Mouse (Mus musculus) lung, postnatal 4 days (tissue): ENCODE measurements around the gene Tspan14.

ENCODE experiments used
- DNase-seq, 2 experiments: peaks; one replicate each; pipeline ENCODE4 v3.0.0; 2021

Tspan14 gene

DNA sequence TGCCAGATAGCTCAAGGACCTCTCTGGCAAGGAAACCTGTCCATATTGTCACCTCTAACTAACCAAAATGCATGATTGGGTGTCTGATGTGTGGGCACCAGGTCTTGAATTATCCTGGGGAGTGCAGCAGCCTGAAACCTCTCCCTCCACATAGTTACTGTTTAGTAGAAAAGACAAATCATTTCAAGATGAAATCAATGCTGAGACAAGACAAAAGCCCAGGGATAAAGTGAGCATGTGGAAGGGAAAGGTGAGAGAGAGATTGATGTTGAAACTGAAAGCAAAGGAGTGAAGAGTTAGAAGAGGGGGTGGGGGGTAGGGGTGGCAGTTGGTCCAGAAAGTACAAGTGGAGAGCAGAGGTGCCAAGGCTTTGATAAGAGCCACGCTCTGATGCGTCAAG, 1.4 kb upstream of the Tspan14 start:
- no peak for DNase-seq

DNA sequence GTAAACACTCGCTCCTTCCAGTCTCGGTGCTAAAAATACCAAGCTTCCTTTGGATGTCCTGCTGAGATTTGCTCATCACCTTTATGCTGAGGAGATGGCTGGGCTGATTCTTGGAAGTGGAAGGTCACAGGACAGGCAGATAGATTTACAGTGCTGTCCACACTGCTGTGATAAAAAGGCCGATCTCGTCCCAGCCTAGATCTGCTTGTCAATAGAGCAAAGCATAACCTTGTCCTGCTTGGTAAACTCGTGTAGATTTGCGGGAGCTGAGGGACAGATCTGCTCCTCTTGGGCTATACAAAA, 942 bp upstream of the Tspan14 start:
- no peak for DNase-seq

DNA sequence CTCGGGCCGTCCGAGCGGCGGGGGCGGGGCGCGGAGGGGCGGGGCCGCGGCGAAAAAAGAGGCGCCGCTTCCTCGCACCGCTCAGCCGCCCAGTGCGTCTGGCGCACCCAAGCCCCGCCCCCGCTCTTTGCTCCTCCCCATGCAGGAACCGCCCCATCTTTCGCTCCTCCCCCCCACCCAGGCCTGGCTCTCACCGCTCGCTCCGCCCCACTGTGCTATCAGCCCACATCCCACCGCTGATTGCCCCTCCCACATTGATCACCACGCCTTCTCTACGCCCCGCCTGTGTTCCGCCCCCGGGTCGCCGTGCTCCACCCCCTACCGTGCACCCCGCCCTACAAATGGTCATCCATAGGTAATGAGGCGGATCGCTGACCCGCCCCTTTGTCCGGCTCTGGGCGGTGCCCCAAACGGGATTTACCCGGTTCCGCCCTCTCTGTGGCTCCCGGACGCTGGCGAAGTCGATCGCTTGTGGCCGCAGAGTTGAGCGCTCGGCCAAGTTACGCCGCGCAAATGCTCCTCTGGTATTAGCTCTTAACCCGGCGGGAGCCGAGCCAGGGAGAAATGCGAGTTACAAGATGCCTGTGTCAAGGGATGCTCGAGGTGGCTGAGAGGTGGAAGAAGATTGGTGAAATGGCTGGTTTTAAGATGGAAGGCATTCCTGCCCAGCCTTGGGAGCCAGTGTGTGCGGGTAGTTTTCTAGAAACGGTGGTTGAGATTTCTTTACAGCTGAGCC, 423 bp upstream of the Tspan14 start:
- peak; percentile 98 to 99 for DNase-seq

DNA sequence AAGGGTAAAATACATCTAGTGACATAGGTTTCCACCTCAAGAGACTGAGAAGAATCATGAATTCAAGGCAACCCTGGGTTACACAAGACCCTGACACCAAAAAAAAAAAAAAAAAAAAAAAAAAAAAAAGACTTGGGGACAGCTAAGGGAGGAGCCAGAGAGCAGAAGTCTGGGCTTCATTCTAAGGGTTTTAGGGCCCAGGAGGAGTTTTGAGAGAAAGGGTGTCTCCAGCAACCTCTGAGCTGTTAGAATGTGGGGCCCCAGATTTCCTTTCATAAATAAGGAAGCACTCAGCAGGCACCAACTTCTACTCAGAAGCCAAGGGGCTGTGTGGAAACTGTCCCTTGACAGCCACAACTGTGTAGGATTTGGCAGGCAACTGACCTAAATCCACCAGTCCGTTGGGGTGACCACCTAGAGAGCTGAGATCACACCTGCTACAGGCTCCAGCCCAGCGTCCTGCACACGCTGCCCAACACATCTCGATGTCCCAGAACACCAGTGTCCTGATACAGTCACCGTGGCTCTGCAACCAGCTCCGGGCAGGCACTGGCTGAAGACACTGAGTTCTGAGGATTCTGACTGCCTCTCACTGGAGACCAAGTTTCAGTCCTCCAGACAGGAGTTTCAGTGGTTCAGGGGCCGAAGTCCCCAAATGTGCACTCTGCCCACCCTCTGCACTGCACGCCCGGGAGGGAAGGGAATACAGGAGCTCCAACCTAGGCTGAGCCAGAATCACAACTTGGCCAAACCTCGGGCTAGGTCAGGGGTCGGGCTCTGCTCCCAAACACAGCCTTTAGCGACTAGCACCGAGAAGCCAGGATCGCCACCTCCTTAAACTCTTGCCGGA, 875 bp downstream of the Tspan14 start:
- peak; percentile 42 to 54 for DNase-seq

DNA sequence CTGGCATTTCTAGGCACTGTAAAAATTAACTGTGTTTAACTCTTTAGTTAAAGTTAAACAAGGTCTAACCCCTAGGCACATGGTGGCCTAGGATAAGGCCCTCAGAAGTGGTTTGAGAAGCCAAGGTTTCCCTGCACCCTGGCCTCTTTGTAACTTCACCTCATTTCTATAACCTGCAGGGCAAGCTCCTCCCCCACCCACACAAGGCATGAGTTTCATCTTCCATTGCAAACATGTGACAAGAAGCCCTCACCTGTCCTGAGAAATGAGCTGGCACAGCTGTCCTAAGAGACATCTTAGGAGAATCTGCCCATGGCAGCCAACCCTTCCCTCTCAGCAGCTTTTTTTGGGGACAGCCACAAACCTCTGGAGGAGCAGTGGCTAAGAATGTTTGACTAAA, 1.7 kb downstream of the Tspan14 start:
- no peak for DNase-seq

DNA sequence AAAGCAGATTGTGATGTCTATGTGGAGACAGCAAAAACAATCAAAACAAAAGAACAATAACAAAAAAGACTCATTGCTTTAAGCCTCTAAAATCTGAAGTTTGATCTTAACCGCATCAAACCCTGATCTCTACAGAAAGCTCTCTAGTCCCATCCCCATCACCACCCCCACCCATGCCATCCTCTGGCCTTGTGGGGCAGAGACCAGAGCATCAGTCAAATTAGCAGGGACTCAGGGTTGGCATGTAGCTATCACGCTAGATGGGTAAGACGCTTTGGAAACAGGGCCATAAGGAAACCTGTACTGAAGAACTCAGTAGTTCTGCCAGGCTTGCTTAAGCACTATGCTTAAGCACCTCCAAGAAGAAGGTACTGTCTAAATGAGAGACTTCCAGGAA, 2.4 kb downstream of the Tspan14 start:
- no peak for DNase-seq

DNA sequence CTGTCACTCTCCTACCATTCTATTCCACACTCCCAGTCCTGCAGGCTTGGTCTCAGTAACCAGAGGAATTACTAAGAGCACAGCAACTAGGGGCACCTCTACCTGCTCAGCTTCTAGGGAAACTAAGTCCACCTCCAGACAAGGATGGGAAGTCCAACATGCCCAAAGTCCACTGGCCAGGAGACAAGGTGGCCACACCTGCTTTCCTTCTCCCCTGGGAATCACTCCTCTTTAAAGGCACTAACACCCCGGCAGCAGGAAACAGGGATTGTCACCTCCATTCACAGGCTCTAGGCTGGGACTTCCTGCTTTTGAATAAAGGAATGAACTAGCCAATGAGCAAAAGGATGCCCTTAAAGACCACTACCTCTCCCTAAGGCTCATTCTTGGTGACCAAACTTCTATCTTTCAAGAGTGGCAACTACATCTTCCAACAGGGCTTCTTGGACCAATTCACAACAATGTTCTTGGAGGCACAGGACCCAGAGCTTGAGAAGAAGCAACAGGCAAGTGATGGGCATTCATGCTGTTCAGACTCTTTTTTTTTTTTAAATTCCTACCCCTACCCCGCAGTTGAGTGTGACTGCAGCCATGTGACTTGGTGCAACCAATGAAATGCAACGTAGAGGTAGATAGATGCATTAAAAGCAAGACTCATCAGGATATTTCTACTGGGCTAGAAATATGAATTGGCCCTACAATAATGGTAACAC, 3.0 kb downstream of the Tspan14 start:
- DNase-seq = no peak

DNA sequence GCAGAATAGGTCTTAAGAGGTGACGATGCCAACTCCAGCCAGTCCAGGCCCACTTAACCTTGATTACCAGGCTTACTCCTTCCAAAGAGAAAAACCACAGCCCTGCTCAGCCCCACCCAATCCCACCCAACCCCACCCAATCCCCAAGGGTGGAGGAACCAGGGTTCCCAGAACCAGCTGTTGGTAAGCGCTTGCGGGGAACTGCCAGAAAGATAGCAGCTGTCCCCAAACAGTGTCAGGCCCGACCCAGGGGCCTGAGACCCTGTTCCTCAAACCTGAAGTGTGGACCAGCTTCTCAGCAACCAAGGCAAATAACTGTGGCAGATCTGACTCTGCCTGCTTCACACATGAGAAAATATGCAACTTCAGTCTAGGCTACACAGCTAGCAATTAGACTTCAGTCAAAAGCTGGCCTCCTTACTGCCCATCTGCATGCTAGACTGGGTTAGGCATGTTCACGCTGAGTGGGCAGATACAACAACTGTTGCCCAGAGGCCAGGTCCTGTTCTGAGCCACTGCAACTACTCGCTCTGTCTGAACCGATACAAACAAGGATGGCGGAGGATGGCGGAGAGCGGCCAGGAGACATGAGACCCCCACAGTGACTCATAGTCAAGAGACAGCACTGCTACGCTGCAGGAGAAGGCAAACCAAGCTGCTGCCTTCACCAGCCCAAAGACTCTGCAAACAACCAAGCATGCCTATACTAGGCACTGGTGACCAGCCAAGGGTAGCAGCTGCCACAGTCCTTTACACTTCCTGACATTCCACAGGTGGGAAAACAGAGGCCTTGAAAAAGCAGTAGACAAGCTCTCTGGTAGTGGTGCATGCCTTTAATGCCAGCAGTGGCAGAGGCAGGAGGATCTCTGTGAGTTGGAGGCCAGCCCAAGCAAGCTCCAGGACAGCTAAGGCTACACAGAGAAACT, 4.0 kb downstream of the Tspan14 start:
- DNase-seq = no peak

DNA sequence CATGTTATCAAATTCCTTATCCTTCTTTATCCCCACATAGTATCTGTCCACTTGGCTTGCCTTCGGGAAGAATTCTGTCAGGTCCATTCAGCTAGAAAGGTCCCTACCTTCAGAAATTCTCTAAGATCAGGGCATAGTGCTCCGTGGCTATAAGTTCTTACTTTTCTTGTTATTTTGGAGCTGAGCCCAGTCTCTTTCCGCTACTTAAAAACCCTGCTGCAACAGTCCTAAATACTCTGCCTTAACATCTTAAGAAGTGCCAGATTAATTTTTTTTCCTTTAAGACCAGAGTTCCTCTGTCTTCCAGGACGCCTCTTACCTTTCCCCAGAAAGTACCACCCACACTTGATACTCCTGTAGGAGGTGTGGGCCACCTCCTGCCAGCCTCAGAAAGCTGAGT, 6.4 kb downstream of the Tspan14 start:
- no peak for DNase-seq

DNA sequence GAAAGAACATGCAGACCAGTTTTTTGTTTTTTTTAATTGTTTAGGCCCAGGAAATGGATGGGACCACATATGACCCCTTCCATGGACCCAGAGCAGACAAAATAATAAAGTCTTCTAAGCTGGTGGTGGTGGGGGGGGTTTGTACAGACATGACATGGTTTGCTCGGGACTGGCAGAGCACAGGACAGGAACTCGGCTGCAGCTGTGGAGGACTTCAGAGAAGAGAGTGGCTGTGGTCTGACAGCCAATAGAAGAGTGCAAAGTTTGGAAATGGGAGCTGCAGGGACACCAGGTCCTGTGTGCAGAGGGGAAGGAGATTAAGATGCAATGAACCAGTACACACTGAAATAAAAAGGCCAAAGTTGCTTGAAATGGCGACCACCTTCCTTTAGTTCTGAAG, 7.0 kb downstream of the Tspan14 start:
- no peak for DNase-seq

DNA sequence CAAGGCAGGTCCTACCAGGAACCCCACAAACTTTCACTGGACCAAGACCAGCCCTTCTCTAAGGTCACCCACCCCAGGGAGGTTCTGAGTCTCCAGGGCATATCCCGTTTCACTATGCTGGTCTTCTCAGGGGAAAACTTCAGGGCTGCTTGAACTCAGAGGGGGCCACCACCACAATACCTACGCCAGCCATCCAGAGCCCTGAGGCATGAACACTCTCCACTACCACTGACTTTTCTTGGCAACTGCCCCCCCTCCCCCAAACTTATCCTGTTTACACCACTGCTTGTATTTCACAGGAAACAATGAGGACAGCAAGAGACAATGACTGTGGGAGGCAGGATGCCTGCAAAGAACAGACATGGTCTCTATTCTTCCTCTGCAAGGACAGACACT, 7.6 kb downstream of the Tspan14 start:
- peak; percentile 69 to 70 for DNase-seq

DNA sequence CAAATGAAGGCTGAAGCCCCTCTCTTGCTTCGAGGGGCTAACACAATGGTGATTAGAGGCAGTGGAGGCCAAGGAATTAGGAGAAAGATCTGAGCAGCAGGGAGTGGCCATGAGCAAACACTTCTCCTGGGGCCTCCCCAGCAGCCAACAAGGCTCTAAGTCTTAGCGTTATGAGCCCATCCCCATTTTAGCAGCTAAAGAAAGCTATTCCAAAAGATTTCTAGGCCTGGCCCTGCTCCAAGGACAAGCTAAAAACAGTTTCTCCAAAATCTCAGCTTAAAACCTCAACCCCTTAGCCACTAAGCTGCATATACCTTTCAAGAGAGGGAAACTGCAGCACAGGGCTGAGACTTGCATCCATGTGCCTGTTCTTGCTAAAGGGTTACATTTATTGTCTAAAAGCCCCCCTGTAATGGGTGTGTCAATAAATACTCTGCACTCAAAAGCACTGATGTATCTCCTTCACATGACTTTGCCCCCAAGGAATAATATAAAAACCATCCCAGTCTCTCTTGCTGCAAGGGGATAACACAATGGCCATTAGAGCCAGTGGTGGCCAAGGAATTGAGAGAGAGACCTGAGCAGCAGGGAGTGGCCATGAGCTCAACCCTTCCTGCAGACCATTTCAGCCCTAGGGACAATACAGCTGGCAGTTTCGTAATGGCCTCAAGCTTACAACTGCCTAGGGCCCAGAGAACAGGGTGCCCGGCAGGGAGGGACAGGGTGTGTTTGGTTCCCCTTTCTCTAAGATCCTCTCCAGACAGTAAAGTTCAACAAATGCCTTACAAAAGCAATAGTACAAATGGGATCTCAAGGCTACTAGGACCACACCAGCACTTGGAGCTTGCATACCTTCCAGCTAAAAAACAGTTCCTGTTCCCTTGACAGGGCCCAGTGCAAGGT, 8.3 kb downstream of the Tspan14 start:
- peak; percentile 60 to 66 for DNase-seq

DNA sequence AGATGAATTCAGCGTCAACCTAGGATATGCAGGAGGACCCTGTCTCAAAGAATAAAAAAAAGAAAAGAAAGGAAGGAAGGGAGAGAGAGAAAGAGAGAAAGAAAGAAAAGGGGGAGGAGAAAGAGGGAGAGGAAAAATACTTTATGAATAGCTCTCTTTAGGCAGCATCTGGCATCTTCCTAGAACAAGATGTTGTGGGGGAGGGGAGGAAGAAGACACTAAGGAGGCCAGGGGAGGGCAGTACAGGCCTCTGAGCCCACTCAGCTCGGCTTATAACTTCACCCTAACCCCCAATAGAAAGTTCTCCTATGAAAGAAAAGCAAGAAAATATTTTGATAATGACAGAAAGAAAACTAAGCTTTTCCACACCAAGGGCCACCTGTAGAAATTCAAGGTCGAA, 9.0 kb downstream of the Tspan14 start:
- DNase-seq = no peak

DNA sequence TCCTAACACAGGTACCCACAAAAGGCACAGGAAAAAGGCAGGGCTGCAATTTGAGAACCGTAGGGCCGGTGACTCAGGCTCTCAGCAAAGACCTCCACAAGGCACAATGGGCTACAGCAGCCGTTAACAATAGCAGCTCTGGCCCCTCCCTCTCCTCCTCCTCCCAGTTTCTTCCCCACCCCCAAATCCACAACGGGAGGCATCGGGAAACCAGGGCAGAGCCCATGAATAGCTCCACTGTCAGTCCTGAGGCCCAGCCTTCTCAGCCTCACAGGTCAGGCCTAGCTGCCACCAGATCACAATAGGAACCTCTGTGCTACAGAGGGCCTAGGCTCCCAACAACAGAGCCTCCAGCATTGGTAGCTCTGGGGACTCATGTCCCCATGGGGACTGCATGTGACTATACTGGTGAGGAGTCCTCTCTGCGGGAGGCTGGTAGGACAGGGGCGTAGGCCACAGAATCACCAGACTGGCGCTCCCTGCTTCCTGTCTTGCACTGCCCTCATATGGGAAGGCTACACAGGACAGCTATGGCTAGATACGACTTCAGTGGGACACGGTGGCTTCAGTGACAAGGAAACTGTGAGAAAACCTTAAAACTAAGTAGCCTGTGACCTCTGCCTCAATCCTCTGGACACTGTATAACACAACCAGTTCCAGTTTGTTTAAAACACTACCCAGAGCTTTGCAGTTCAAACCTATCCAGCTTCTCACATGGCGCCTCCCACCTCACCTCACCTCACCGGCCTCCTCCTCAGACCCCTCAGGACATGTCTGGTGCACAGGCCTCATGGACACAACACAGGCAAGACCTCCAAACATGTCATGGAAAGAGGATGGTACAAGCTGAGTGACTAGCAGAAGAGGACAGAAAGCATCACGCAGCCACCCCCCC, 10.1 kb downstream of the Tspan14 start:
- DNase-seq = peak; percentile 60 to 69

DNA sequence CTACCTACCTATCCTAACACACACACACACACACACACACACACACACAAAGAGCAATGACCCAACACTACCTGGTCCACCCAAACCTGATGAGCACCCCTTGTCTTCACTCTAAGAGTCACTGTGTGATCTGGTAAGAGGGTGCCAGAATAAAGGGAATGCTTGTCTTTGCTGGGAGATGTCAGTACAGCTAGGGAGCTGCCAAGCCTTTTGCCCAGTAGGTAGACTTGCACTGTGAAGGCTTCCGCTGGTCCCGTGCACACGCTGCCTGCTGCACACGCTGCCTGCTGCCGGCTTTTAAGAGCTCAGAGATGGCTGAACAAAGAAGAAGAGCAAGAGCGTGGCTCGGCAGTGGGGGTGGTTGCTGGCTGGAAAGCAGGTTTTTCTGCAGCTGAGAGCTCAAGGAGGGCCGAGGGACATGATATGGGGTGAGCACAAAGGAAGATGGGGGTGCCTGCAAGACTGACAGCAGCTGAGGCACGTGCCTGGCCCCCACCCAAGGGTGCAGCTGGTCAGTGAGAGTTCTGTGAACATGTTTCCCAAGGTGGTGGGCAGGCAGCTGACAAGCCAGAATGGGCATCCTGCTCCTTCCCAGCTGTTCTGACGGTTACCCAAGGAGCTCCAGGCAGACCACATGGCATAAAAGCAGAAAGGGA, 10.9 kb downstream of the Tspan14 start:
- DNase-seq = peak; percentile 53 to 69

DNA sequence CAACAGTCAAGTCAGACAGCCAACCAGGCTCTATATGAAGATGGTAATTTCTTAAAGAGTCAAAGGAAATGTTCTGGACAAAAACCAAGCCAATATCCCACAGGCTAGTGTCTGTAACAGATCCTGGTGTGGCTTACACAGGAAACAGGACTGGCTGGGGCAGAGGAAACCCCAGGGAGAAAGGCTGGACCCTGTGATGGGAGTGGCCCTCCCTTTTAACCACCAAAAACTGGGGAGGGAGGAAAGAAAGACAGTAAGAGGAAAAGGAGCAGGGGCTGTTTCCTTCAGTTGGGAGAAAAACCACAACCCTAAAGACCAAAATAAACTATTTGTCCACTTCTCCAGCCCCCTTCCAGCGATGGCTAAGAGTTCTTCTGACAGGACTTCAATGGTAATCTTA, 11.5 kb downstream of the Tspan14 start:
- peak in 1 of 2 experiments; percentile 23 for DNase-seq

DNA sequence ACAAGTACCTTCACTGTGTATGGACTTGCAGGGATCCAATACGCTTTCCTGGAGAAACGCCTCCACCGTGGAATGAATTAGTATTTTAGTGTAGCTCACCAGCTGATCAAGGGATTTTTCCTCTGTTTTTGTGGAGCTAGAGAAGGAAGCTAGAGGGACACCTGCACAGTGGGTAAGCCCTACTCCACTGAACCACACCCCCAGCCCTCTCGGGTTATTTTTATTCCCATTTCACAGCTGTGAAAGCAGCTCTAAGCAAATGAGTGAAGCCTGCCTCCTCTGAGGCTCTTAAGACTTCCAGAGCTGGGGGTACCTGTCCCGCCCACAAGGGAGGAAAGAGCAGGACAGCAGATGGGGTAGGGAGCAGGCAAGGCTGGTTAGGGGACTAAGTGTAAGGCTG, 13.2 kb downstream of the Tspan14 start:
- no peak for DNase-seq

DNA sequence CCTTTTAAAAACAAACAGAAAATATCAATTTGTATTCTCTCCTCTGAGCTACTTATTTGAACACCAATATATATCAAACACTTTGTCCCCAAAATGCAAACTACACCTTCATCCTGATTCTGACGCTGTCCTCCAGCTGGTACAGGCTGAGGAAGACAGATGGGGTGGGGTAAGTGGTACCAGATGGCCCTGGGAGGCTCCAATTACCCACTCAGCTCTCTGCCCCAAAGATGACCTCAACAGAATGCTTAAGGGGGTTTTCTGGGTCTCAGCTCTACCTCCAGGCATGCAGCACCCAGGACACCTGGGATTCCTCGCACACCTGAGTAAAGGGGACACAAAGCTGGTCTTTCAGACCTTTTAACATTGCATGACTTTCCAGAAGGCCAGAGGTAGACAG, 13.9 kb downstream of the Tspan14 start:
- DNase-seq = no peak

DNA sequence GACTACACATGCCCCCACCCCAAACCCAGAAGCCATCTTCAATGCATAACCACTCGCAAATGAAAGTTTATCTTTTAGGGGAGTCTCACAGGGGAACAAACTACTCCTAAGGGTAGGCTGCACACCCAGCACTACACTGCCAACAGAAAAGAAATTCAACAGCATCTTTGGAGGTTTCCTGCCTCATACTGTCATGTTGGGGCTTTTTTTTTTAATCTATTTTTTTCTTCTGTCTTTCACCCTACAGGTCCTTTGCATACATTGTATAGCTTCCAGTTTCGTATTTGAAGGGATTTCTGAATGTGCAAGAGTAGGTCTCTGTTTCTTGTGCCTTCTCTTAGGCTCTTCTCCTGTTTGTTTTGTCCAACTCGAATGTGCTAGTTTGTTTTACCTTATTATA, 14.3 kb downstream of the Tspan14 start:
- DNase-seq = no peak
